Mouse (Mus musculus): ENCODE data around the gene Gpr160. TPM values are rescaled to one million over a fixed set of nuclear protein-coding genes. Genes with fewer than 3 reads are reported as not detected.
"Not testable (repeated sequence)": the region's sequence is repeated elsewhere in the genome, so short reads cannot be mapped to it uniquely, and the experiment has no call there.

The Gpr160 gene
- 1.8 and 3.1 TPM in 2 replicates for polyA plus RNA-seq (2015; fragmentation: Nextera tagmentation; extraction: Ambion mirVana)

DNA sequence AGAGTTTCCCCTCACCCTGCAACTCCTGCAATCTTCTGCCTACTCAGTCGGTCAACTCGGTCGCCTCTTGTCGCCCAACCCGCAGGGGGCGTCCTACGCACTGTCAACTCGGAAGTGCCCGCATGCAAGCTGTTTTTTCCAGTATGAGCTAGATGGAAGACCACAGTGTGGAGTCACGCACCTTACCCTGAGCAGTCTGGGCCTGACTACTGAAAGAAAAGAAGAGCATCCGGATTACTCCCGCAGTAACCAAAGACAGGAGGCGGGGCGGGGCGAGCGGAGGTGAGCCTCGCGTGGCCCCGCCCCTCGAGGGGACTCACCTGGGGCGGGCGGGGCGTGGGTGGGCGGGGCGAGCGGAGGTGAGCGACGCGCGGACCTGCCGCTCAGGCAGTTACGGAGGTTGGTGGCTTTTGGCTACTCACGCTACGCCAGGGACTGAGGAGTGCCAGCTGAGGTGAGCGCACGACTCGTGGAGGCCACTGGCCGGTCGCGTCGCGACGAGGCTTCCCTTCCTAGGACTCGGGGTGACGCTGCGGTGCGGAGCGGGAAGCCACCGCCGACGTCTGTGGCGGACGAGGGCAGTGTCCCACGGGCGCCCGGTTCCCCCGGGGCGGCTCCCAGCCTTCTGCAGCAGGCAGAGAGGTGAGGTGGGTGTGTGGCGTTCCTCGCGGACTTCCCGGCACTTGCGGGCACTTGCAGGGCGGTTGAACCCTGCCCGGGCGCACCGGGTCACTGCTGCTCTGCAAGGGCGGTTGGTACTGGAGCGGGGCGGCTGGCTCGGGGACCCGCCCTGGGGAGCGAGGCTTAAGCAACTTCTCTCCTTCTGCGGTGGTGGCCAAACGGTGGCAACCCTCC, at the start of gene Gpr160:
Gene Gpr160, plus strand, starts transcription at position 347 of the 855 bp plus-strand sequence.
- H3K4me3 ChIP-seq (replicated peaks) = peak within 1 kb of the TSS; percentile 59
- H3K27me3 ChIP-seq (replicated peaks) = peaks cover 16% of the 10 kb centered on the region; the same call in 1 of the 2 replicates
- under 1% methylated on average over 75 of the region's 75 CpGs for WGBS
- no peaks in the 10 kb centered on the region for H3K36me3 ChIP-seq
- ATAC-seq (ENCODE audit: low FRiP score) = peak; percentile 88
- no peak within 1 kb of the TSS for H3K27ac ChIP-seq (replicated peaks)
- peak within 1 kb of the TSS; percentile 58 for H3K9ac ChIP-seq (replicated peaks)
- H3K4me2 ChIP-seq = peak within 1 kb of the TSS; percentile 99
- H3K9me3 ChIP-seq (replicated peaks) = no peaks in the 10 kb centered on the region
- H3K4me1 ChIP-seq = peaks cover 8% of the 10 kb centered on the region

DNA sequence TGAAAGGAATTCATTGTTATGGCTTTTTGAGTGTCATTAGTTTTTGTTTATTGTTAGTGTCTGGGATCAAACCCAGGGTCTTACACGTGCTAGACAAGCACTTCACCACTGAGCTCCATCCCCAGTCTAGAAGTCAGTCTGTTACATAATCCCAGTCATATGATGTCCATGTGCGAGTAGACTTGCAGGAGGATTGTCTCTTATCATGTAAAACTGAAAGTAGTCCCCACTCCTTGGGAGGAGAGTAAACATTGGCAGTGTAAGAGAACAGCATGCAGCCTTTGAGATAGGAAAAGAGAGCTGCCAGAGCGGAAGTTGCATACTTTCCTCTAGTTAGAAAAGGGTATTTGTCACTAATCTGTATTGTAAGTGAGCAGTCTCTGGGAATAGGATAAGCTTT, 42.9 kb upstream of the Gpr160 start:
- Histone ChIP-seq H3K27ac (replicated peaks) (no peak overlapping the region), H3K4me2 (no peak overlapping the region), H3K9me3 (replicated peaks) (no peaks in the 10 kb centered on the region), H3K27me3 (replicated peaks) (no peaks in the 10 kb centered on the region), H3K9ac (replicated peaks) (no peak overlapping the region), H3K4me1 (no peaks in the 10 kb centered on the region), H3K36me3 (peaks cover 44% of the 10 kb centered on the region), H3K4me3 (replicated peaks) (no peak overlapping the region)
- 80% methylated on average over 3 of the region's 3 CpGs for WGBS
- no peak for ATAC-seq (ENCODE audit: low FRiP score)

GRCm38 (mm10) chr3:30818630-30819125, 37.1 kb upstream of the Gpr160 start:
- no peak overlapping the region for H3K27ac ChIP-seq (replicated peaks)
- H3K36me3 ChIP-seq = peaks cover 47% of the 10 kb centered on the region
- WGBS = 96% methylated on average over 16 of the region's 16 CpGs
- no peak overlapping the region for H3K4me2 ChIP-seq
- no peak overlapping the region for H3K9ac ChIP-seq (replicated peaks)
- no peaks in the 10 kb centered on the region for H3K27me3 ChIP-seq (replicated peaks)
- ATAC-seq (ENCODE audit: low FRiP score) = no peak
- H3K4me3 ChIP-seq (replicated peaks) = no peak overlapping the region
- H3K4me1 ChIP-seq = no peaks in the 10 kb centered on the region
- H3K9me3 ChIP-seq (replicated peaks) = no peaks in the 10 kb centered on the region

DNA sequence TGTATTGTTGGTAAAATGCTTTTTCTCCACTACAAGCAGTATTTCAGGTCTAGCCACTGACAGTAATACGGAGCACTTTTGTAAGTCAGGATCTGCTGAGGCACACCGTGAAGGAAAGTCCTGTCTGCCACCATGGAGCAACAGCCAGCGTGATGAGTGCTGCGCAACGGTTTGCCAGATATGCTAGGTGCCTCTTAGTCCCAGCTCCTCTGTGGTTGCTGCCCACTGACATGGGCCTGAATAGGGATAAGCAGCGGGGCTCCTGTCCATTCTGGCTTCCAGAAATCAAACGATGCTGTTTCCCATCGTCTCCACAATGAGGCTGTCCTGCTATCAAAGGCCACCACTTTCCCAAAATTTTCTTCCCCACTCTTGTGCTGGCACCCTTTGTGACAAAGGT, 33.6 kb upstream of the Gpr160 start:
- no peak for ATAC-seq (ENCODE audit: low FRiP score)
- no peaks in the 10 kb centered on the region for H3K27me3 ChIP-seq (replicated peaks)
- H3K36me3 ChIP-seq = peaks cover 33% of the 10 kb centered on the region
- H3K4me2 ChIP-seq = no peak overlapping the region
- no peaks in the 10 kb centered on the region for H3K9me3 ChIP-seq (replicated peaks)
- H3K9ac ChIP-seq (replicated peaks) = no peak overlapping the region
- no peak overlapping the region for H3K27ac ChIP-seq (replicated peaks)
- no peak overlapping the region for H3K4me3 ChIP-seq (replicated peaks)
- WGBS = 96% methylated on average over 8 of the region's 8 CpGs
- H3K4me1 ChIP-seq = no peaks in the 10 kb centered on the region

GRCm38 (mm10) chr3:30826069-30826468, 29.7 kb upstream of the Gpr160 start:
- no peak for ATAC-seq (ENCODE audit: low FRiP score)
- WGBS = 92% methylated on average over 5 of the region's 5 CpGs
- H3K36me3 ChIP-seq = peaks cover 10% of the 10 kb centered on the region; the same call in 1 of the 2 replicates
- H3K27ac ChIP-seq (replicated peaks) = no peak overlapping the region
- H3K27me3 ChIP-seq (replicated peaks) = no peaks in the 10 kb centered on the region
- H3K4me1 ChIP-seq = no peaks in the 10 kb centered on the region
- no peak overlapping the region for H3K9ac ChIP-seq (replicated peaks)
- H3K9me3 ChIP-seq (replicated peaks) = no peaks in the 10 kb centered on the region
- no peak overlapping the region for H3K4me3 ChIP-seq (replicated peaks)
- no peak overlapping the region for H3K4me2 ChIP-seq

- Histone ChIP-seq H3K27ac (replicated peaks) (no peak overlapping the region), H3K9ac (replicated peaks) (no peak overlapping the region), H3K4me3 (replicated peaks) (no peak overlapping the region), H3K27me3 (replicated peaks) (no peaks in the 10 kb centered on the region), H3K4me1 (no peaks in the 10 kb centered on the region), H3K9me3 (replicated peaks) (no peaks in the 10 kb centered on the region), H3K36me3 (no peaks in the 10 kb centered on the region), H3K4me2 (no peak overlapping the region)
- WGBS = 85% methylated on average over 15 of the region's 15 CpGs
- no peak for ATAC-seq (ENCODE audit: low FRiP score)
Observed at GRCm38 (mm10) chr3:30831848-30832606, 23.7 kb upstream of the Gpr160 start.

DNA sequence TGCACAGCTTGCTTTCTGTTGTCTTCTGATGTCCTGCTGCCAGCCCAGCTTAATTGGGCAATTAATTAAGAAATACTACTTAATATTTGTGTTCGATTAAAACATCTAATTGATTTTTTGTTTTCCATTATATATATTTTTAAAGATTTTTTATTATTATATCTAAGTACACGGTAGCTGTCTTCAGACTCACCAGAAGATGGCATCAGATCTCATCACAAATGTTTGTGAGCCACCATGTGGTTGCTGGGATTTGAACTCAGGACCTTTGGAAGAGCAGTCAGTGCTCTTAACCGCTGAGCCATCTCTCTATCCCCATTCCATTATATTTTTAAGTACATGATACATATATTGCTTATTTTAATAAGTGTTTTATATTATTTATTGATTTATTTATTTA, 22.5 kb upstream of the Gpr160 start:
- H3K4me1 ChIP-seq = no peaks in the 10 kb centered on the region
- no peaks in the 10 kb centered on the region for H3K9me3 ChIP-seq (replicated peaks)
- H3K4me2 ChIP-seq = no peak overlapping the region
- no peak overlapping the region for H3K4me3 ChIP-seq (replicated peaks)
- no peaks in the 10 kb centered on the region for H3K36me3 ChIP-seq
- no peaks in the 10 kb centered on the region for H3K27me3 ChIP-seq (replicated peaks)
- 87% methylated on average over 3 of the region's 3 CpGs for WGBS
- ATAC-seq (ENCODE audit: low FRiP score) = no peak
- H3K27ac ChIP-seq (replicated peaks) = no peak overlapping the region
- H3K9ac ChIP-seq (replicated peaks) = no peak overlapping the region

DNA sequence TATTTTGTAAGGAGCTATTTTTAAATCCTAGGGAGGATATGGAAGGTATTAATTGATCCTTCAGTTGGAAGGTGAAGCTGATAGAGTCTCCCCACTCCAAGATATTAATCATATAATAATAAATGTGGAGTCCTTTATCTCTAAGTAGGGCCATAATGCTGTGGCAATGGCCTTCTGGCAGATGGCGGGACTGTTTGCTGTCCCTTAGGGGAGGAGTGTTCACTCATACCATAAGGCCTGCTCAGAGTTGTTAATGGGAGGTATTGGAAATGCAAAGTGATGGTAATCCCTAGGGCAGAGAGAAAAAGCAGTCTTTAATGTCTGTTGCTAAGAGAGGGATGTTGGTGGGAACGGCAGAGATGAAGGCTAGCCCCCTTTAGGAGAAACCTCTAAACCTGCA, 10.0 kb upstream of the Gpr160 start:
- Histone ChIP-seq H3K9ac (replicated peaks) (no peak overlapping the region), H3K36me3 (no peaks in the 10 kb centered on the region), H3K27me3 (replicated peaks) (no peaks in the 10 kb centered on the region), H3K4me1 (no peaks in the 10 kb centered on the region), H3K4me3 (replicated peaks) (no peak overlapping the region), H3K9me3 (replicated peaks) (no peaks in the 10 kb centered on the region), H3K27ac (replicated peaks) (no peak overlapping the region), H3K4me2 (no peak overlapping the region)
- ATAC-seq (ENCODE audit: low FRiP score) = no peak
- WGBS = 43% methylated on average over 2 of the region's 2 CpGs

DNA sequence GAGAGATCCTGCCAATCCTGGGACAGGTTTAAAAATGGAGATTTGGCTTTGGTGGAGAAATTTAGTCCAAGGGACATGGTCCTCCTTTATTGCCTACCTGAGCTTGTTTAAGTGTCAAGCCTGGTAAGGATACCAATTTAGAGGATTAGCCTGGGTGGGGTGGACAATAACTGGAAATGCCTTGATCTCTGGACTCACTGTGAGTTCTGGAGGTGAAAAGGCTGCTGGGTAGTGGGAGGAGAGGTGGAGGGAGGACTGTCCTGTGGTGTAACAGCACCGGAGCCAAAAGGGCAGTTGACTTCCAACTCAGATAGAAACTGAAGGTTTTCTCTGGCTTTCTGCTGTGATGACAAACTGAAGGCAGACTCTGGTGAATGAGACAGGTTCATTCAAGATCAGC, 8.3 kb upstream of the Gpr160 start:
- H3K4me2 ChIP-seq = no peak overlapping the region
- WGBS = 53% methylated on average over 1 of the region's 1 CpGs
- H3K4me1 ChIP-seq = no peaks in the 10 kb centered on the region
- H3K9ac ChIP-seq (replicated peaks) = no peak overlapping the region
- no peaks in the 10 kb centered on the region for H3K36me3 ChIP-seq
- H3K27ac ChIP-seq (replicated peaks) = no peak overlapping the region
- ATAC-seq (ENCODE audit: low FRiP score) = no peak
- no peaks in the 10 kb centered on the region for H3K27me3 ChIP-seq (replicated peaks)
- H3K4me3 ChIP-seq (replicated peaks) = no peak overlapping the region
- H3K9me3 ChIP-seq (replicated peaks) = no peaks in the 10 kb centered on the region

DNA sequence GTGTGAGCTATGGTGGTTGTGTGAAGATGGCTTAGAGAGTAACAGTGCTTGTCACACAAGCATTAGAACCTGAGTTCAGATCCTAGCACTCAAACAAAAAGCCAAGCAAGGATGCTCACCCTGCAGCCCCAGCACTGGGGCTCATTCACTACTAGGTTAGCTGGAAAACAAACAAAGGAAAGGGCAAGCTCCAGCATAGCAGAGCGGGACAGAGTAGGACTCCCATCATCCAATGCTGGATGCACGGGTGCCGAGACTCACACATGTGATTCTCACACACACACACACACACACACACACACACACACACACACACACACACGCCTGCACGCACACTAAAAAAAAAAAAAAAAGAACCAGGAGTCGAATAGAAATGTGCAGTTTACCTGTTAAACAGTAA, 4.3 kb upstream of the Gpr160 start:
- WGBS = 79% methylated on average over 5 of the region's 6 CpGs
- H3K9me3 ChIP-seq (replicated peaks) = no peaks in the 10 kb centered on the region
- H3K4me3 ChIP-seq (replicated peaks) = no peak overlapping the region
- H3K27me3 ChIP-seq (replicated peaks) = peaks cover 10% of the 10 kb centered on the region; the same call in 1 of the 2 replicates
- no peak overlapping the region for H3K27ac ChIP-seq (replicated peaks)
- peaks cover 8% of the 10 kb centered on the region for H3K4me1 ChIP-seq
- H3K9ac ChIP-seq (replicated peaks) = no peak overlapping the region
- no peak overlapping the region for H3K4me2 ChIP-seq
- no peak for ATAC-seq (ENCODE audit: low FRiP score)
- no peaks in the 10 kb centered on the region for H3K36me3 ChIP-seq

DNA sequence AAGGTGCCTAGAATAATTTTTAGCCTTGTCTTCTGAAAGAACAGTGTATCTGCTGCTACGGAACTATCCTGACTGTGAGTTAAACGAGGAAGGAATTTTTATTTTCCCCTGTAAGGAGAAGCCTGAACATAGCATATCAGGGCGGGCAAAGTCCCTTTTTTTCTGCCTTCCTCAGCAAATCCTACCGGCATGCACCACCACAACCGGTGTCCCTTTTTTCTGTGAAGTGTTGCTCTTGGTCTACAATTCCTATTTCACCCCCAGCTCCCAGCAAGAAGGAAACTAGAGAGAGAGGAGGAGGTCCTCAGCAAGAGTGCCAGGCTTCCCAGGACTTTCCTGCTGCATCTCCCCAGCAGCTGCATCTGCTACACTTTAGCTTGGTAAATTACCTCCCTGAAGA, 2.2 kb upstream of the Gpr160 start:
- no peak overlapping the region for H3K27ac ChIP-seq (replicated peaks)
- H3K4me1 ChIP-seq = peaks cover 8% of the 10 kb centered on the region
- no peak overlapping the region for H3K4me3 ChIP-seq (replicated peaks)
- WGBS = 95% methylated on average over 5 of the region's 5 CpGs
- H3K36me3 ChIP-seq = no peaks in the 10 kb centered on the region
- no peak overlapping the region for H3K4me2 ChIP-seq
- peaks cover 16% of the 10 kb centered on the region; the same call in 1 of the 2 replicates for H3K27me3 ChIP-seq (replicated peaks)
- no peaks in the 10 kb centered on the region for H3K9me3 ChIP-seq (replicated peaks)
- H3K9ac ChIP-seq (replicated peaks) = no peak overlapping the region
- ATAC-seq (ENCODE audit: low FRiP score) = no peak

DNA sequence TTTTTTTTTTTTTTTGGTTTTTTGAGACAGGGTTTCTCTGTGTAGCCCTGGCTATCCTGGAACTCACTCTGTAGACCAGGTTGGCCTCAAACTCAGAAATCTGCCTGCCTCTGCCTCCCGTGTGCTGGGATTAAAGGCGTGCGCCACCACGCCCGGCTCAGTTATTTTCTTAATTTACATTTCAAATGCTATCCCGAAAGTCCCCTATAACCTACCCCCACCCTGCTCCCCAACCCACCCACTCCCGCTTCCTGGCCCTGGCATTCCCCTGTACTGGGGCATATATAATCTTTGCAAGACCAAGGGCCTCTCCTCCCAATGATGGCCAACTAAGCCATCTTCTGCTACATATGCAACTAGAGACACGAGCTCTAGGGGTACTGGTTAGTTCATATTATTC, 3.8 kb downstream of the Gpr160 start:
- H3K9ac ChIP-seq (replicated peaks); ATAC-seq (ENCODE audit: low FRiP score); H3K4me1 ChIP-seq; H3K27ac ChIP-seq (replicated peaks); H3K4me3 ChIP-seq (replicated peaks); H3K4me2 ChIP-seq; H3K9me3 ChIP-seq (replicated peaks); H3K36me3 ChIP-seq: not testable (repeated sequence)
- 94% methylated on average over 8 of the region's 8 CpGs for WGBS
- H3K27me3 ChIP-seq (replicated peaks) = peaks cover 16% of the 10 kb centered on the region; the same call in 1 of the 2 replicates

Data from neural tube, embryonic 15.5 days (tissue).